28 mouse cellular contexts compared by ENCODE assay signal in genomic region chr11:16739155-16739554, GRCm38 (mm10). TPM values are rescaled to one million over a fixed set of nuclear protein-coding genes. Genes with fewer than 3 reads are reported as not detected.
DNase-seq lines count a peak whose midpoint lies in the region; ATAC-seq lines count a peak whose summit lies in the region.
"Had no signal": no experiment of that assay in that cellular context is flagged by ENCODE, and none has a peak within 500 bp of the region (broad histone marks: within the 10 kb centered on the region; RNA-seq: fewer than 3 reads in every experiment).

No protein-coding gene starts in this region.

- DNase-seq in heart, adult 11 months = peak; percentile 57
- peak; percentile 34 for DNase-seq in urinary bladder, postnatal 14 days (ENCODE audit: low spot score)
- no peak for DNase-seq in urinary bladder, postnatal 36 days (ENCODE audit: low spot score in 2 of 2)
- peak; percentile 10 to 61 for DNase-seq in lung, postnatal 4 days
- DNase-seq in adipocyte (ENCODE audit: low spot score) = no peak
- no peak for DNase-seq in frontal cortex, postnatal 36 days (ENCODE audit: low spot score in 2 of 2)
- no peak for DNase-seq in left cerebral cortex, adult 11 months (ENCODE audit: low spot score)
- DNase-seq: adrenal gland, postnatal 10 days; cerebellum, adult 8-10 months; cerebellum, postnatal 36 days; gastrocnemius, postnatal 10 days; kidney, adult 18-20 months; left cerebral cortex, postnatal 4 days; midbrain, embryonic 14.5 days; thymus, adult 18-20 months; thymus, postnatal 36 days had no signal

- H3K9ac ChIP-seq in heart, embryonic 12.5 days = no peak overlapping the region
- H3K9ac ChIP-seq: embryonic facial prominence, embryonic 13.5 days; heart, embryonic 15.5 days; hindbrain, embryonic 12.5 days; kidney, embryonic 15.5 days; limb, embryonic 15.5 days; liver, embryonic 15.5 days had no signal

- WGBS in heart, embryonic 12.5 days = 46% methylated on average over 3 of the region's 3 CpGs

- no peaks in the 10 kb centered on the region for H3K9me3 ChIP-seq in heart, embryonic 12.5 days (replicated peaks)
- H3K9me3 ChIP-seq: embryonic facial prominence, embryonic 13.5 days; forebrain, embryonic 10.5 days; G1E; heart, embryonic 15.5 days; hindbrain, embryonic 12.5 days; kidney, embryonic 15.5 days; limb, embryonic 15.5 days; liver, embryonic 15.5 days had no signal

- no peak overlapping the region for H3K4me2 ChIP-seq in heart, embryonic 12.5 days
- H3K4me2 ChIP-seq: embryonic facial prominence, embryonic 13.5 days; heart, embryonic 15.5 days; hindbrain, embryonic 12.5 days; kidney, embryonic 15.5 days; limb, embryonic 15.5 days; liver, embryonic 15.5 days had no signal

- no peaks in the 10 kb centered on the region for H3K27me3 ChIP-seq in heart, embryonic 12.5 days (replicated peaks)
- H3K27me3 ChIP-seq: embryonic facial prominence, embryonic 13.5 days; heart, embryonic 15.5 days; hindbrain, embryonic 12.5 days; kidney, embryonic 15.5 days; limb, embryonic 15.5 days; liver, embryonic 15.5 days had no signal

- ATAC-seq in heart, embryonic 12.5 days (ENCODE audit: insufficient number of reproducible peaks, low FRiP score) = no peak
- ATAC-seq: forebrain, embryonic 16.5 days; hindbrain, postnatal 0 days had no signal

- no peak overlapping the region for H3K27ac ChIP-seq in heart, embryonic 12.5 days (ENCODE audit: poor library complexity, severe bottlenecking)
- H3K27ac ChIP-seq: embryonic facial prominence, embryonic 13.5 days; forebrain, embryonic 10.5 days; heart, embryonic 15.5 days; hindbrain, embryonic 12.5 days; hindbrain, postnatal 0 days; kidney, embryonic 15.5 days; layer of hippocampus, adult 2 months; limb, embryonic 15.5 days; liver, embryonic 15.5 days had no signal

- H3K36me3 ChIP-seq in heart, embryonic 12.5 days = no peaks in the 10 kb centered on the region
- H3K36me3 ChIP-seq: embryonic facial prominence, embryonic 13.5 days; forebrain, embryonic 10.5 days; G1E; heart, embryonic 15.5 days; hindbrain, embryonic 12.5 days; kidney, embryonic 15.5 days; limb, embryonic 15.5 days; liver, embryonic 15.5 days had no signal

- no peak overlapping the region for H3K4me3 ChIP-seq in heart, embryonic 12.5 days
- H3K4me3 ChIP-seq: embryonic facial prominence, embryonic 13.5 days; forebrain, embryonic 10.5 days; heart, embryonic 15.5 days; hindbrain, embryonic 12.5 days; kidney, embryonic 15.5 days; layer of hippocampus, adult 2 months; limb, embryonic 15.5 days; liver, embryonic 15.5 days had no signal

- no peaks in the 10 kb centered on the region for H3K4me1 ChIP-seq in heart, embryonic 12.5 days (replicated peaks)
- H3K4me1 ChIP-seq: embryonic facial prominence, embryonic 13.5 days; forebrain, embryonic 10.5 days; heart, embryonic 15.5 days; kidney, embryonic 15.5 days; limb, embryonic 15.5 days; liver, embryonic 15.5 days had no signal

RNA-seq across cellular contexts. Expression of gene Egfr, which starts 12.8 kb away (rescaled TPM):
- 2.4 and 2.6 TPM in 2 replicates for polyA plus RNA-seq in heart, embryonic 12.5 days (2016; fragmentation: Nextera tagmentation; extraction: Ambion mirVana)
- polyA plus RNA-seq: G1E had no signal

Comparison
In these comparisons a context has a peak if more than half of its experiments do, and no peak if none do; other contexts are left out.
1. DNase-seq: peak in heart, adult 11 months (single experiment), urinary bladder, postnatal 14 days (single experiment) and lung, postnatal 4 days (2 of 2); none in urinary bladder, postnatal 36 days (0 of 2), adipocyte (single experiment), frontal cortex, postnatal 36 days (0 of 2) and left cerebral cortex, adult 11 months (single experiment).